Mouse (Mus musculus): ENCODE data around the gene Ift88. TPM values are rescaled to one million over a fixed set of nuclear protein-coding genes. Genes with fewer than 3 reads are reported as not detected.
A peak's percentile ranks its signal among the peaks of the same experiment; 100 is the strongest.

Ift88 gene
- polyA plus RNA-seq, 1 experiment from 2014 or later: 20.6 TPM

DNA sequence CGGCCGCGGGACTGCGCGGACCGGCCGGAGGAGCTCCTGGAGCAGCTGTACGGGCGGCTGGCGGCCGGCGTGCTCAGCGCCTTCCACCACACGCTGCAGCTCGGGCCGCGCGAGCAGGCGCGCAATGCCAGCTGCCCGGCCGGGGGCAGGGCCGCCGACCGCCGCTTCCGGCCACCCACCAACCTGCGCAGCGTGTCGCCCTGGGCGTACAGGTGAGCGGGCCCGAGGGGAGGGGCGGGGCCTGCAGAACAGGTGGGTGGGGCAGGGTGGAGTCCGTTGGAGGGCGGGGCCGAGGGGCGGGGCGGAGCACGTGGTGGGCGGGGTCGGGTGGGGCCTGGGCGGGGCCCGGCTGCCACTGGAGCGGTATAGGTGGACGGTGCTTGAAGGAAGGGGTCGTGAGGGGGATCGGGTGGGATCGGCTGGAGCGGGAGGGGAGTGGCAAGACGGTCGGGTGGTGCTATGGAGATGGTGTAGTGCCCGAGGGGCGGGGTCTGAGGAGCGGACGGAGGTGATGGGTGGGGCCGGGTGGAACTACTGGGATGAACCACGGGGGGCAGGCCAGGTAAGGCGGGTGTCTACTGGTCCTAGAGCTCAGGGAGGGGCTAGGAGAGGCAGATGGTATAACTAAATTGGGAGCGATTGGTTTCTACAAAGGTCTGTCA, 101.7 kb downstream of the Ift88 start:
- ATAC-seq (replicated peaks): peak; percentile 87

DNA sequence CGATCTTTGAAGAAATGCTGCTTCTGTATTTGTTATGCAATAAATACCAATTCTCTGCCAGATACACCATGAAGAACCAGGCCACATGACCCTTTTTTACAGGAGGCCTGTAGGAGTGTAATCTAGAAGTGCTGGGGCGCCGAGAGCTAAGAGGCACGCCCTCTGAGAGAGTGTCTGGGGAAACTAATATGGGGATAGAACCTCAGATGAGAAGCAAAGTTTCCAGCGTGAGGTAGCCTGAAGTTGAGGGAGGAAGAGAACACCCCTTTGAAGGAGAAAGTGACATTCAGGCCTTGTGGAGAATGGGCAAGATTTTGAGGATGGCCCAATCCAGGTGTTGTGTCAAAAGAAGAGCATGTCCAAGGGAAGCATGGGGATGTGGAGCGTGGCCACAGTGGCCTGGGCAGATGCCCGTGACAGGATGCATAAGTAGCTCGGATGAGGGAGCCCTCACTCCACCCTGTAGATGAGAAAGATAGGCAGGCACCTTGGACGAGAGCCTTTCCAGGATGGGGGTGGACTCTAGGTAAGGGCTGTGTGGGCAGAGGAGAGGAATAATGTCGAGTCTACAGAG, 102.3 kb downstream of the Ift88 start:
- H3K27me3 ChIP-seq (replicated peaks): peaks cover 7% of the 10 kb centered on the region
- no peaks in the 10 kb centered on the region for H3K36me3 ChIP-seq (replicated peaks)
- no peak overlapping the region for H3K27ac ChIP-seq
- H3K4me2 ChIP-seq: peak overlapping the region; percentile 71
- peak overlapping the region; percentile 89 for H3K4me3 ChIP-seq
- ATAC-seq (replicated peaks): peak; percentile 41
- peaks cover 23% of the 10 kb centered on the region for H3K4me1 ChIP-seq
- H3K9ac ChIP-seq: no peak overlapping the region
- no peaks in the 10 kb centered on the region for H3K9me3 ChIP-seq
- WGBS: 58% methylated on average over 10 of the region's 10 CpGs

More for the DNA sequence above, 101.7 kb downstream of the Ift88 start:
- H3K27me3 ChIP-seq (replicated peaks): peaks cover 7% of the 10 kb centered on the region
- H3K9ac ChIP-seq: peak overlapping the region; percentile 72
- 1% methylated on average over 52 of the region's 60 CpGs for WGBS
- H3K4me2 ChIP-seq: peak overlapping the region; percentile 71
- peak overlapping the region; percentile 80 for H3K27ac ChIP-seq
- H3K4me3 ChIP-seq: peak overlapping the region; percentile 89
- no peaks in the 10 kb centered on the region for H3K9me3 ChIP-seq
- H3K4me1 ChIP-seq: peaks cover 23% of the 10 kb centered on the region
- H3K36me3 ChIP-seq (replicated peaks): no peaks in the 10 kb centered on the region

DNA sequence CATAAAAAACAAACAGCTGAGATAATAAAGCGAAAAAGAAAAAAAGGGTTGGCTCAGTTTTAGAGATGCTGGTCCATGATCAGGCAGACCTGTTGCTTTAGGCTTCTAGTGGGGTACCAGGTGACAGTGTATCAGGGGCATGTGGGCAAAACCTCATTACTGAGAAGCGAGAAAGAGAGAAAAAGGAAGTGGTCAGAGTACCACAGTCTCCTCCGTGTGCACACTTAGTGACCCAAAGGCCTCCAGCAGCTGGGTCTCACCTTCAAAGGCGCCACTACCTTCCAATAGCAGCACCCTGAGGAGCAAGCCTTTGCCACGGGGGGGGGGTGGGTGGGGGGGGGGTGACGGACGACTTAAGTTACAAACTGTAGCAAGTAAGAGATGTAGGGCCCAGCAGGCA, 103.3 kb downstream of the Ift88 start:
- H3K4me2 ChIP-seq: no peak overlapping the region
- peaks cover 23% of the 10 kb centered on the region for H3K4me1 ChIP-seq
- WGBS: 44% methylated on average over 7 of the region's 7 CpGs
- H3K27me3 ChIP-seq (replicated peaks): peaks cover 7% of the 10 kb centered on the region
- H3K9me3 ChIP-seq: no peaks in the 10 kb centered on the region
- H3K9ac ChIP-seq: no peak overlapping the region
- H3K4me3 ChIP-seq: no peak overlapping the region
- no peaks in the 10 kb centered on the region for H3K36me3 ChIP-seq (replicated peaks)
- no peak for ATAC-seq (replicated peaks)
- H3K27ac ChIP-seq: no peak overlapping the region

DNA sequence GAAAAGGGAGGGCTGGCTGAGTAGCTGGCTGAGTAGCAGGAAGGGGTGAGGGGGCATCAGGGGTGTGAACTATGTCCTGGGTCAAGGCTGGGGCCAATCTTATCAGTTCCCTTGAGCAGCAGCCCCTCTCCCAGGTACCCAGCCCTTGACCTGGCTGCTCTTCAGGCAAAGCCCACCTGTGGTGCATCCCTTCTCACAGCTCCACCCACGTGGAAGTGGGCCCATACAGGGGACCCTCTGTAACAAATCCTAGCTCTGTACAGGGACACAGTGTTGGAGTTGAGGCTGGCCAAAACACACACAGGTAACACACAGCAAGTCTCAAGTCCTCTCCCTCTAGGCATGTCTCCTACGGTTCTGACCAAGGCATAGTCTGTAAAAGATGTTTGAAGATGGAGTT, 103.7 kb downstream of the Ift88 start:
- H3K27me3 ChIP-seq (replicated peaks): peaks cover 12% of the 10 kb centered on the region
- no peak overlapping the region for H3K9ac ChIP-seq
- no peak overlapping the region for H3K27ac ChIP-seq
- no peaks in the 10 kb centered on the region for H3K36me3 ChIP-seq (replicated peaks)
- no peak overlapping the region for H3K4me2 ChIP-seq
- peaks cover 23% of the 10 kb centered on the region for H3K4me1 ChIP-seq
- H3K9me3 ChIP-seq: no peaks in the 10 kb centered on the region
- 51% methylated on average over 2 of the region's 2 CpGs for WGBS
- H3K4me3 ChIP-seq: no peak overlapping the region
- no peak for ATAC-seq (replicated peaks)

DNA sequence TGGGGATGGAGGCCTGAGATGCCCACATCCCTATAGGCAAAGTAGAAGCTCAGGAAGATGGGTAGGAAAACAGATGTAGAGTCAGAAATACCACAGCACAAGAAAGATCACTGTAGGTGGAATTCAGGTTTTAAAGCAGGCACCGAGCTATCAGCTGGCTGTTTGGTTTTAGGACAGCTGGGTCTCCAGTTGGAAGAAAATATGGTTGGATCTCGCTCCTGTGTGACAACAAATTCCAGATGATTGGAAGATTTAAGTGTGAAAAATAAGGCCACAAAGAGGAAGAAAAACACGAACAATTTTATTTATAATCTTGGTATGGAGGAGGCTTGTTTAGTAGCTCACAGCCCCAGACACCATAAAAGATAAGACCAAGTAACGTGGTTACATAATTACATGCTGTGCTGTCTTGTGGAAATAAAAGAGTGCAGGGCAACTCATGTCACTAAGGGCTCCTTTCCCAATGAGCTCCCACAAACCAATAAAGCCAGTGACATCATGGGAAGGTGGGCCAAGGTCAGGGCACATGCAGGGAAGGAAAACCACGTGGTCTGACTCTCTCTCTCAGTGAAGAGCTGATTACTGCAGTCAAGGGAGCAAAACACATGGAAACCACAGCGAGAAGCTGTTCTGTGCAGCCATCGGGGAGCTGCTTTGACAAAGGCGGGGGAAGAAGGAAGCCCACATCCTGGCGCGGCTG, 105.4 kb downstream of the Ift88 start:
- H3K9ac ChIP-seq: no peak overlapping the region
- no peak overlapping the region for H3K4me2 ChIP-seq
- ATAC-seq (replicated peaks): no peak
- no peak overlapping the region for H3K27ac ChIP-seq
- H3K4me1 ChIP-seq: peaks cover 30% of the 10 kb centered on the region
- 0 out of 2 replicates have a peak, but pooled peaks cover 5% of the 10 kb centered on the region for H3K27me3 ChIP-seq (replicated peaks)
- no peaks in the 10 kb centered on the region for H3K36me3 ChIP-seq (replicated peaks)
- WGBS: 44% methylated on average over 10 of the region's 10 CpGs
- no peak overlapping the region for H3K4me3 ChIP-seq
- H3K9me3 ChIP-seq: no peaks in the 10 kb centered on the region

DNA sequence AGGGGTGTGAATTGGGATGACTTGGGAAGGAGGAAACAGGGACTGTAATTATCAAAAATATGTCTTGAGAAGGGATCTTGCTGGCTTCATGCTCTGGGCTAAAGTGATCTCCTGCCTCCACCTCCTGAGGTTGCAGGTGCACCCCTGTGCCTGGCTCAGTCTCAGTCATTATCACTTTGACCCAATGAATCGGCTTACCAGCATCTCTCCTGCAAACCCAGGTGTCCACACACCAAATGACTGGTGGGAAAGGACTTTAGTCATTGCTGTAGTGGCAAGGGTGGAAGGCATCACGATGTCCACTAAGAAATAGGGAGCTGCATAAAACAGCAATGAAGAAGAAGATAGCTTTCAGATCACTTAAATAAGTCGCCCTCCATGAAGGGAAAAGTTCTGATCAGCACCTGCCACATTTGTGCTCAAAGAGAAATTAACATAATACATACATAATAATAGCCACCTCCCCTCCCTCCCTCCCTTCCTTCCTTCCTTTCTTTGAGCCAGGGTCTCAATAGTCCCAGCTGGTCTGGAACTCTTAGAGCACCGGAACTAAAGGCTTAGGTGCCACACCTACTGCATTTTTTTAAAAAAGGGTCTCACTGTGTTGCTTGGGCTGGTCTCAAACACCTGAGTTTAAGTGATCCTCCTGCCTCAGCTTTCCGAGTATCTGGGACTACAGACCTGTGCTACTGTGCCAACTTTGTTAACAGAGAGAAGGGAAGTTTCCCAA, 106.1 kb downstream of the Ift88 start:
- no peak overlapping the region for H3K4me3 ChIP-seq
- no peak overlapping the region for H3K27ac ChIP-seq
- no peak for ATAC-seq (replicated peaks)
- no peak overlapping the region for H3K9ac ChIP-seq
- H3K4me1 ChIP-seq: peaks cover 33% of the 10 kb centered on the region
- 63% methylated on average over 5 of the region's 5 CpGs for WGBS
- no peak overlapping the region for H3K4me2 ChIP-seq
- H3K36me3 ChIP-seq (replicated peaks): no peaks in the 10 kb centered on the region
- H3K27me3 ChIP-seq (replicated peaks): 0 out of 2 replicates have a peak, but pooled peaks cover 5% of the 10 kb centered on the region
- H3K9me3 ChIP-seq: no peaks in the 10 kb centered on the region

DNA sequence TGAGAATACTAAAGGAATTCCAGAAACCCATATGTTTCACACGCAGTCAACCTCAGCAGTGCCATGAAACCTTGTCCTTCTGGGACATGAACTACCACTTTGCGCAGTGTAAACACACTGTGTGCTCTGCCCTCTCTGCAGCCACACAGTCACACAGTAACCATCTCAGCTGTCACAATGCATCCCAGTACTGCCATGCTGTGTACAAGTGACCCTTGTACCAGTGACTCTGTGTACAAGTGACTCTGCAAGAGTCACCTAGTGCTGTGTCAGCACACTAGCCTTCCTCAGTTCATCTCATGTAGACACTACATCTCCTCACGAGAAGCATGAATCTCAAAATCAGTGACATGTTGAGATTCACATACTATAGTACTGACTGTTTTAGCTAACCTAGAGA, 108.7 kb downstream of the Ift88 start:
- ATAC-seq (replicated peaks): no peak
- Histone ChIP-seq H3K4me3 (no peak overlapping the region), H3K4me2 (no peak overlapping the region), H3K27ac (no peak overlapping the region), H3K36me3 (replicated peaks) (no peaks in the 10 kb centered on the region), H3K9me3 (no peaks in the 10 kb centered on the region), H3K4me1 (peaks cover 39% of the 10 kb centered on the region), H3K9ac (no peak overlapping the region), H3K27me3 (replicated peaks) (0 out of 2 replicates have a peak, but pooled peaks cover 5% of the 10 kb centered on the region)
- 91% methylated on average over 3 of the region's 3 CpGs for WGBS

DNA sequence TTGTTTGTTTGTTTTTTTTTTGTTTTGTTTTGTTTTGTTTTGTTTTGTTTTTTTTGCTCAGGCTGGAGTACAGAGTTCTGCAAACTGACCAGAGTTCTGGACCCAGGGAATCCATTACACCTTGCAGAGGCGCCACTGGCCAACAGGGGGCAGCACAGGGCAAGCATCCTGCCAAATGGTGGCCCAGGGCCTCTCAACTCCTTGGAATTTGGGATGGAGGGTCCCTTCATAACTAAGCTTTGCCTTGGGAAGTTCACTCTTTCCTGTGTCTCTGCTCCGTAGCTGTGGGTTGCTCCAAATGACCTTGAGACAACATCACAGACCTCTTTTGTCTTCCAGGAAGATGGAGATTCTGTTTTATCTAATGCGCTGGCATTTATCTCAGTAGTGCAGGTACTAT, 109.4 kb downstream of the Ift88 start:
- peaks cover 42% of the 10 kb centered on the region for H3K4me1 ChIP-seq
- no peak for ATAC-seq (replicated peaks)

DNA sequence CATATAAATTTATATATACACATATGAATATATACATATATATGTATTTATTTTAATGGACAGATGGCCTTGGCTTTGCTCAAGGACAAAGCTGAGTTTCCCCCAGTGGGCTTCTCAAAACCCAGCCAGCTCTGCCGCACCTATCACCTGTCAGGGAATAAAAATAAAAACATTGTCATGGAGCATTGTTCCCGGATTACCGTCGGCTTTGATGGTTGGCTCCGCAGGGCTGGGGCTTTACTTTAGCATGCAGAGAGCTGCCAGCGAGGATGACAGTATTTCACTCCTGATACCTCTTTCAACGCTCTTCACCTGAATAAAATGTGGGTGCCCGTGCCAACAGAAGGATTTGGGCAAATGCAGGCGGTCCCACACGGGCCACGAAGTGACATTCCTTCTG, 110.0 kb downstream of the Ift88 start:
- H3K4me3 ChIP-seq: no peak overlapping the region
- no peak for ATAC-seq (replicated peaks)
- H3K9ac ChIP-seq: no peak overlapping the region
- H3K27me3 ChIP-seq (replicated peaks): 0 out of 2 replicates have a peak, but pooled peaks cover 5% of the 10 kb centered on the region
- peaks cover 42% of the 10 kb centered on the region for H3K4me1 ChIP-seq
- peak overlapping the region; percentile 6; the same call in 1 of the 2 replicates for H3K4me2 ChIP-seq
- no peaks in the 10 kb centered on the region for H3K9me3 ChIP-seq
- WGBS: 11% methylated on average over 11 of the region's 11 CpGs
- no peak overlapping the region for H3K27ac ChIP-seq
- H3K36me3 ChIP-seq (replicated peaks): no peaks in the 10 kb centered on the region

More for the DNA sequence above, 109.4 kb downstream of the Ift88 start:
- Histone ChIP-seq H3K27me3 (replicated peaks) (0 out of 2 replicates have a peak, but pooled peaks cover 5% of the 10 kb centered on the region), H3K36me3 (replicated peaks) (no peaks in the 10 kb centered on the region), H3K9ac (no peak overlapping the region), H3K4me3 (no peak overlapping the region), H3K4me2 (no peak overlapping the region), H3K9me3 (no peaks in the 10 kb centered on the region), H3K27ac (peak overlapping the region; percentile 26; the same call in 1 of the 2 replicates)
- WGBS: 34% methylated on average over 3 of the region's 3 CpGs

DNA sequence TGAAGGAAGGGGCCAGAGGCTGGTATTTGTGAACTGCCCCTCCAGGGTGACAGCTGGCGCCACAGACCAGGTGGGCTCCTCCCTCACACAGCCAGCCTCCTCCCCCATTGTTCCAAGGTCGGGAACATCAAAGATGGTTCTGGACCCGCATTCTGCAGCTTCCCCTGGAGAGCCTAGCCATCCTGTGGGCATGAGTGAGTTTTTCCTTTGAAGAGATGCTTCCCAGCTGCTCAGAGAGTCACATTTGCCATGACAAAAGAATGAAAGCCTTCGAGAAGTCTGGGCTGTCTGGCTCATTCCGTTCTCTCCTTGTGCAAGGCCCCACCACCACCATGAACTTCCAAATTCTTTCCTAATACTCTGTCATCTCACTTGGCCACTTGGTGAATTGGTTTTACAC, 110.5 kb downstream of the Ift88 start:
- no peak overlapping the region for H3K4me3 ChIP-seq
- H3K9ac ChIP-seq: no peak overlapping the region
- H3K36me3 ChIP-seq (replicated peaks): no peaks in the 10 kb centered on the region
- no peak; the same call in 1 of the 2 replicates for ATAC-seq (replicated peaks)
- WGBS: 7% methylated on average over 5 of the region's 5 CpGs
- 0 out of 2 replicates have a peak, but pooled peaks cover 5% of the 10 kb centered on the region for H3K27me3 ChIP-seq (replicated peaks)
- H3K4me1 ChIP-seq: peaks cover 42% of the 10 kb centered on the region
- no peaks in the 10 kb centered on the region for H3K9me3 ChIP-seq
- H3K27ac ChIP-seq: no peak overlapping the region
- peak overlapping the region; percentile 6; the same call in 1 of the 2 replicates for H3K4me2 ChIP-seq

DNA sequence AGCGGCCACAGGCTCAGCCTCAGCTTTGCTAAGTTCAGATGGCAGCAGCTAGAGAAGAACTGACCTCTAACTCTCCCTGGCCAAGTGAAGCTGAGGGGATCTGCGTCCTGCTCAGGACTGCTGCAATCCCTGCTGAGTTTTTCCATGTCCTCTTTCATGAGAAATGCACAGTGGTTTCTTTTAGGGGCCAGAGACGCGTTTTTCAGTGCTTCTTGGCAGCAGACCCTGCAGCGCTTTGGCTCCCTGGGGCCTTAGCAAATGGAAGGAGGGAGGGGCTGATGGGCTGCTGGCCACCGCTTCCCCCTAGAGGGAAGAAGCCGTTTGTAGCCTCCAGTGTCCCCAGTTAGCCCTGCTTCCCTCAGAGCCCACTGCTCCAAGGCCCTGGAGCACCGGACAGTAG, 111.1 kb downstream of the Ift88 start:
- no peak overlapping the region for H3K9ac ChIP-seq
- H3K4me2 ChIP-seq: no peak overlapping the region
- 13% methylated on average over 8 of the region's 8 CpGs for WGBS

DNA sequence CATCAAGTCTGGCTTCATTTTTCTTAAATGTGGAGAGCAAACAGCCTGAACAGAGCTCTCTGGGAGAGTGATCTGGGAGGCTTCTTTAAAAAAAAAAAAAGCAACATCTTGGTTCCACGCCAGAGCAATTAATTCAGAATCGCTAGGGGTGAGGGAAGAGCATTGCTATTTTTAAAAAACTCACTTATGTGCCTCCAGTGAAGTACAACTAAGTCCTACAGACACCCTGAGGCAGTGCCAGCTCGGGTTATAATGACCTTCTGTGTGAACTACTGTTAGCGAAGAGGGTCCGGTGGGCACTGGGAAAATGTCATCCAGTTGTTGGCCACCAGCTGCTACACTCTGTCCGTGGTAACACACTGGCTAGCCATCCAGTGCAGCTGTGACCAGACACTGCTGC, 111.8 kb downstream of the Ift88 start:
- H3K4me3 ChIP-seq: no peak overlapping the region
- H3K9me3 ChIP-seq: no peaks in the 10 kb centered on the region
- ATAC-seq (replicated peaks): no peak
- peaks cover 37% of the 10 kb centered on the region for H3K4me1 ChIP-seq
- H3K9ac ChIP-seq: no peak overlapping the region
- no peak overlapping the region for H3K4me2 ChIP-seq
- WGBS: 53% methylated on average over 6 of the region's 6 CpGs
- 0 out of 2 replicates have a peak, but pooled peaks cover 5% of the 10 kb centered on the region for H3K27me3 ChIP-seq (replicated peaks)
- H3K36me3 ChIP-seq (replicated peaks): no peaks in the 10 kb centered on the region
- H3K27ac ChIP-seq: peak overlapping the region; percentile 0; the same call in 1 of the 2 replicates

More for the DNA sequence above, 111.1 kb downstream of the Ift88 start:
- H3K27ac ChIP-seq: no peak overlapping the region
- ATAC-seq (replicated peaks): no peak; the same call in 1 of the 2 replicates
- H3K36me3 ChIP-seq (replicated peaks): no peaks in the 10 kb centered on the region
- H3K9me3 ChIP-seq: no peaks in the 10 kb centered on the region
- H3K4me3 ChIP-seq: no peak overlapping the region
- H3K27me3 ChIP-seq (replicated peaks): 0 out of 2 replicates have a peak, but pooled peaks cover 5% of the 10 kb centered on the region
- peaks cover 37% of the 10 kb centered on the region for H3K4me1 ChIP-seq
